Mouse (Mus musculus) embryonic facial prominence, embryonic 12.5 days (tissue): Measurements from ENCODE around the gene Rbpms2. TPM values are rescaled to one million over a fixed set of nuclear protein-coding genes. Genes with fewer than 3 reads are reported as not detected.

Experiments used
- ATAC-seq: fragments of 200-750 bp; cut with Nextera tagmentation; 2 replicates; pipeline ENCODE4 v1.8.0; 2017; ENCODE audit not compliant: insufficient number of reproducible peaks, insufficient read depth, low FRiP score, low TSS enrichment
- H3K27ac ChIP-seq: fragments of 300-500 bp; sonication (generic); 2 replicates; pipeline ENCODE4 v1.5.1; 2016; ENCODE audit warnings: mild to moderate bottlenecking
- H3K27me3 ChIP-seq: fragments of 300-500 bp; sonication (generic); 2 replicates; pipeline ENCODE4 v1.6.1; 2016; ENCODE audit warnings: mild to moderate bottlenecking, moderate library complexity
- H3K36me3 ChIP-seq: fragments of 300-500 bp; sonication (generic); 2 replicates; pipeline ENCODE4 v1.6.1; 2016; ENCODE audit warnings: mild to moderate bottlenecking
- H3K4me1 ChIP-seq: fragments of 300-500 bp; sonication (generic); 2 replicates; pipeline ENCODE4 v1.6.1; 2016
- H3K4me2 ChIP-seq: fragments of 300-500 bp; sonication (generic); replicated peaks from 2 replicates; pipeline ENCODE4 v1.6.1; 2016; ENCODE audit warnings: mild to moderate bottlenecking, moderate library complexity
- H3K4me3 ChIP-seq: fragments of 300-500 bp; sonication (generic); 2 replicates; pipeline ENCODE4 v1.5.1; 2016; ENCODE audit warnings: mild to moderate bottlenecking
- H3K9ac ChIP-seq: fragments of 300-500 bp; sonication (generic); 2 replicates; pipeline ENCODE4 v1.6.1; 2016; ENCODE audit warnings: mild to moderate bottlenecking, moderate library complexity
- H3K9me3 ChIP-seq: fragments of 300-500 bp; sonication (generic); 2 replicates; pipeline ENCODE4 v1.6.1; 2016; ENCODE audit warnings: mild to moderate bottlenecking, moderate library complexity
- WGBS: fragments of 180-500 bp; shearing (Covaris S2); methylation state at CpG from one replicate; pipeline ENCODE4 v1.1.7; 2016; 5-methylcytosine and 5-hydroxymethylcytosine counted together
- polyA plus RNA-seq: library from polyadenylated mRNA; unstranded; fragments of >200 nt; fragmentation: Nextera tagmentation; extraction: Ambion mirVana; gene quantifications from 2 replicates; pipeline ENCODE4 v1.2.1, GENCODE M21; 2016

The Rbpms2 gene
- polyA plus RNA-seq, 1 experiment from 2014 or later, result 18.7 TPM

GRCm38 (mm10) chr9:65666042-65666441 lies 36.6 kb downstream of the Rbpms2 start:
- Histone ChIP-seq H3K4me2 (no peak overlapping the region), H3K9me3 (no peaks in the 10 kb centered on the region), H3K4me3 (no peak overlapping the region), H3K27ac (no peak overlapping the region), H3K27me3 (no peaks in the 10 kb centered on the region), H3K4me1 (no peaks in the 10 kb centered on the region), H3K36me3 (no peaks in the 10 kb centered on the region), H3K9ac (no peak overlapping the region)
- WGBS, result 22% methylated on average over 5 of the region's 5 CpGs
- ATAC-seq, result 0 out of 2 replicates have a peak, but pooled peaks have one; percentile 47

GRCm38 (mm10) chr9:65667701-65668100 lies 38.3 kb downstream of the Rbpms2 start, which contains the start of gene Oaz2:
Gene Oaz2 (plus strand): TSS chr9:65668001.
- no peaks in the 10 kb centered on the region for H3K9me3 ChIP-seq
- ATAC-seq, result no peak
- no peaks in the 10 kb centered on the region for H3K27me3 ChIP-seq
- 0 out of 2 replicates have a peak, but pooled peaks cover under 1% of the 10 kb centered on the region for H3K4me1 ChIP-seq
- H3K9ac ChIP-seq, result no peak within 1 kb of the TSS
- no peaks in the 10 kb centered on the region for H3K36me3 ChIP-seq
- no peak within 1 kb of the TSS for H3K27ac ChIP-seq
- H3K4me3 ChIP-seq, result no peak within 1 kb of the TSS
- 90% methylated on average over 8 of the region's 8 CpGs for WGBS
- no peak within 1 kb of the TSS for H3K4me2 ChIP-seq

GRCm38 (mm10) chr9:65671431-65671931 lies 42.0 kb downstream of the Rbpms2 start:
- H3K27me3 ChIP-seq, result no peaks in the 10 kb centered on the region
- no peak overlapping the region for H3K4me2 ChIP-seq
- ATAC-seq, result no peak
- peaks cover 7% of the 10 kb centered on the region; the same call in 1 of the 2 replicates for H3K4me1 ChIP-seq
- H3K36me3 ChIP-seq, result no peaks in the 10 kb centered on the region
- WGBS, result 45% methylated on average over 9 of the region's 9 CpGs
- no peaks in the 10 kb centered on the region for H3K9me3 ChIP-seq
- no peak overlapping the region for H3K9ac ChIP-seq
- H3K4me3 ChIP-seq, result no peak overlapping the region
- no peak overlapping the region for H3K27ac ChIP-seq

- no peak overlapping the region for H3K4me2 ChIP-seq
- no peak for ATAC-seq
- H3K4me3 ChIP-seq, result no peak overlapping the region
- no peaks in the 10 kb centered on the region for H3K9me3 ChIP-seq
- H3K27me3 ChIP-seq, result no peaks in the 10 kb centered on the region
- peaks cover 15% of the 10 kb centered on the region for H3K4me1 ChIP-seq
- no peaks in the 10 kb centered on the region for H3K36me3 ChIP-seq
- 62% methylated on average over 11 of the region's 11 CpGs for WGBS
- peak overlapping the region; percentile 14 for H3K27ac ChIP-seq
- no peak overlapping the region for H3K9ac ChIP-seq
Observed at GRCm38 (mm10) chr9:65672996-65673395, 43.5 kb downstream of the Rbpms2 start.

- no peaks in the 10 kb centered on the region for H3K36me3 ChIP-seq
- ATAC-seq, result peak; percentile 37
- H3K4me3 ChIP-seq, result peak overlapping the region; percentile 76
- H3K9ac ChIP-seq, result peak overlapping the region; percentile 89
- H3K27me3 ChIP-seq, result no peaks in the 10 kb centered on the region
- peak overlapping the region; percentile 67; the same call in 1 of the 2 replicates for H3K27ac ChIP-seq
- H3K4me2 ChIP-seq, result peak overlapping the region; percentile 44
- 57% methylated on average over 8 of the region's 8 CpGs for WGBS
- H3K9me3 ChIP-seq, result no peaks in the 10 kb centered on the region
- H3K4me1 ChIP-seq, result peaks cover 42% of the 10 kb centered on the region
Observed at GRCm38 (mm10) chr9:65675461-65676357, 46.3 kb downstream of the Rbpms2 start.

GRCm38 (mm10) chr9:65676358-65677118 lies 47.1 kb downstream of the Rbpms2 start:
- H3K9me3 ChIP-seq, result no peaks in the 10 kb centered on the region
- 1% methylated on average over 47 of the region's 51 CpGs for WGBS
- no peaks in the 10 kb centered on the region for H3K27me3 ChIP-seq
- peaks cover 47% of the 10 kb centered on the region for H3K4me1 ChIP-seq
- H3K27ac ChIP-seq, result peak overlapping the region; percentile 67
- H3K9ac ChIP-seq, result peak overlapping the region; percentile 89
- H3K4me2 ChIP-seq, result peak overlapping the region; percentile 94
- H3K36me3 ChIP-seq, result no peaks in the 10 kb centered on the region
- peak; percentile 94 for ATAC-seq
- peak overlapping the region; percentile 76 for H3K4me3 ChIP-seq

- Histone ChIP-seq H3K36me3 (no peaks in the 10 kb centered on the region), H3K27me3 (no peaks in the 10 kb centered on the region), H3K4me3 (peak overlapping the region; percentile 76), H3K4me1 (peaks cover 49% of the 10 kb centered on the region), H3K9me3 (no peaks in the 10 kb centered on the region), H3K4me2 (peak overlapping the region; percentile 94), H3K27ac (peak overlapping the region; percentile 67), H3K9ac (peak overlapping the region; percentile 89)
- ATAC-seq, result no peak
- WGBS, result 1% methylated on average over 3 of the region's 3 CpGs
Observed at GRCm38 (mm10) chr9:65677119-65677462, 47.6 kb downstream of the Rbpms2 start.

GRCm38 (mm10) chr9:65679181-65679761 lies 49.8 kb downstream of the Rbpms2 start:
- Histone ChIP-seq H3K4me3 (peak overlapping the region; percentile 27), H3K4me2 (peak overlapping the region; percentile 94), H3K27ac (peak overlapping the region; percentile 78), H3K36me3 (no peaks in the 10 kb centered on the region), H3K9ac (peak overlapping the region; percentile 37), H3K4me1 (peaks cover 46% of the 10 kb centered on the region), H3K27me3 (no peaks in the 10 kb centered on the region), H3K9me3 (no peaks in the 10 kb centered on the region)
- peak; percentile 38; the same call in 1 of the 2 replicates for ATAC-seq
- 15% methylated on average over 5 of the region's 5 CpGs for WGBS

GRCm38 (mm10) chr9:65680938-65681633 lies 51.6 kb downstream of the Rbpms2 start:
- Histone ChIP-seq H3K4me3 (no peak overlapping the region), H3K9me3 (no peaks in the 10 kb centered on the region), H3K36me3 (peaks cover 10% of the 10 kb centered on the region; the same call in 1 of the 2 replicates), H3K27me3 (no peaks in the 10 kb centered on the region), H3K4me2 (no peak overlapping the region), H3K9ac (no peak overlapping the region), H3K4me1 (peaks cover 43% of the 10 kb centered on the region), H3K27ac (no peak overlapping the region)
- no peak for ATAC-seq
- WGBS, result 83% methylated on average over 4 of the region's 4 CpGs

- Histone ChIP-seq H3K4me3 (no peak overlapping the region), H3K27me3 (no peaks in the 10 kb centered on the region), H3K9ac (no peak overlapping the region), H3K36me3 (peaks cover 15% of the 10 kb centered on the region), H3K4me2 (no peak overlapping the region), H3K4me1 (peaks cover 43% of the 10 kb centered on the region), H3K27ac (no peak overlapping the region), H3K9me3 (no peaks in the 10 kb centered on the region)
- 81% methylated on average over 2 of the region's 2 CpGs for WGBS
- no peak for ATAC-seq
Observed at GRCm38 (mm10) chr9:65681634-65681940, 52.1 kb downstream of the Rbpms2 start.

- H3K27ac ChIP-seq, result no peak overlapping the region
- H3K9me3 ChIP-seq, result no peaks in the 10 kb centered on the region
- no peak overlapping the region for H3K4me3 ChIP-seq
- H3K27me3 ChIP-seq, result no peaks in the 10 kb centered on the region
- no peak overlapping the region for H3K4me2 ChIP-seq
- ATAC-seq, result no peak
- WGBS, result 81% methylated on average over 3 of the region's 3 CpGs
- peaks cover 20% of the 10 kb centered on the region for H3K36me3 ChIP-seq
- peaks cover 43% of the 10 kb centered on the region for H3K4me1 ChIP-seq
- no peak overlapping the region for H3K9ac ChIP-seq
Observed at GRCm38 (mm10) chr9:65682183-65682582, 52.7 kb downstream of the Rbpms2 start.
